Mouse (Mus musculus): ENCODE measurements around the gene Psen2.

- no peak for TF ChIP-seq CTCF (IDR thresholded peaks at IDR 0.05; ENCODE audit: borderline replicate concordance, control insufficient read depth, extremely low read depth, insufficient read depth, low read length, poor library complexity)
- no peak for TF ChIP-seq POLR2A (IDR thresholded peaks at IDR 0.05; ENCODE audit: control insufficient read depth, extremely low read depth, insufficient read depth, low read length, poor library complexity)
Measured at GRCm38 (mm10) chr1:180196508-180196907, 66.7 kb downstream of the Psen2 start.

Measured in thymus, adult 2 months (tissue).